In the genomic region with DNA sequence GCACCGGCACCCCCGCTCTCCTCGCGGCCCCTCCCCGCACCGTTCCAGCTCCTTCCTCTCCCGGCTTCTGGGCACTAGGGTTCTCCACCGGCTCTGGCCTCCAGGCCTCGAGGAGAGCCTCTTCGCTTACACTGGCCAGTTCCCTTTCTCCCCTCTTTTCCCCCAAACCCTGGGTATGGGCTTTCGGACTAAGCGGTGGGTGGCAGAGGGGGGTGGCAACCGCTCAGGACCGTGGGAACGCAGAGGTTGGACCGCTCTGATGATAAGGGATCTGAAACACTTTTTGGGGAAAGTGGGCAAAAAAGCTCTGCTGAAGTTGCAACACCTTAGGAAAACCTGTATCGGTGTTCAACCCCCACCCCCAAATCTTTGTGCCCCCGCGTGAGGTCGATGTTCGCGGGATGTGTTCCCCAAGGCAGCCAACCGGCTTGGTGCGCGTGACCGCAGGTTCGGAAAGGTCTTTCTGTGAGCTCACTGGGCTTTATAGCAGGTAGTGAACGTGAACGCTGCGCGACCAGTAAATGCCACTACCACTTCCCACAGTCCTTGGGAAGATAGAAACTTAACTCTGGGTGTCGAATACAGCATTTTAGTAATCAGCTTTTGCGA, we compare ENCODE assay signal across 8 mouse cellular contexts. TPM values are rescaled to one million over a fixed set of nuclear protein-coding genes. Genes with fewer than 3 reads are reported as not detected.
DNase-seq lines count a peak whose midpoint lies in the region; ATAC-seq and TF ChIP-seq lines count a peak whose summit lies in the region.

No protein-coding gene starts in this region.

- H3K27me3 ChIP-seq in neural tube, embryonic 11.5 days (ENCODE audit: control insufficient read depth, insufficient read depth, low read length), result no peaks in the 10 kb centered on the region
- H3K27me3 ChIP-seq in forebrain, embryonic 15.5 days, result no peaks in the 10 kb centered on the region
- no peaks in the 10 kb centered on the region for H3K27me3 ChIP-seq in hindbrain, postnatal 0 days (ENCODE audit: insufficient read depth, low read length)

- H3K4me3 ChIP-seq in neural tube, embryonic 11.5 days (ENCODE audit: low read depth, low read length), result peak overlapping the region; percentile 76
- H3K4me3 ChIP-seq in forebrain, embryonic 15.5 days, result peak overlapping the region; percentile 85
- peak overlapping the region; percentile 91 for H3K4me3 ChIP-seq in hindbrain, postnatal 0 days (ENCODE audit: low read length)

- H3K36me3 ChIP-seq in neural tube, embryonic 11.5 days (ENCODE audit: control insufficient read depth, insufficient read depth, low read length), result no peaks in the 10 kb centered on the region
- H3K36me3 ChIP-seq in forebrain, embryonic 15.5 days, result no peaks in the 10 kb centered on the region
- no peaks in the 10 kb centered on the region for H3K36me3 ChIP-seq in hindbrain, postnatal 0 days (ENCODE audit: insufficient read depth, low read length)

- peak overlapping the region; percentile 83 for H3K27ac ChIP-seq in neural tube, embryonic 11.5 days (ENCODE audit: low read depth, low read length)
- peak overlapping the region; percentile 72 for H3K27ac ChIP-seq in forebrain, embryonic 15.5 days (replicated peaks)
- H3K27ac ChIP-seq in hindbrain, postnatal 0 days, result peak overlapping the region; percentile 93

- H3K9ac ChIP-seq in neural tube, embryonic 11.5 days (ENCODE audit: low read length), result peak overlapping the region; percentile 92
- H3K9ac ChIP-seq in forebrain, embryonic 15.5 days (replicated peaks), result peak overlapping the region; percentile 86
- H3K9ac ChIP-seq in hindbrain, postnatal 0 days (replicated peaks; ENCODE audit: low read length), result peak overlapping the region; percentile 94

- TF ChIP-seq CTCF in hindbrain, postnatal 0 days (IDR thresholded peaks at IDR 0.05; ENCODE audit: low read depth), result no peak

- no peaks in the 10 kb centered on the region for H3K9me3 ChIP-seq in neural tube, embryonic 11.5 days (ENCODE audit: control insufficient read depth, low read length)
- H3K9me3 ChIP-seq in forebrain, embryonic 15.5 days, result no peaks in the 10 kb centered on the region
- no peaks in the 10 kb centered on the region for H3K9me3 ChIP-seq in hindbrain, postnatal 0 days (ENCODE audit: low read length)

- intact Hi-C loops in left cerebral cortex, postnatal 25 days (cut with DNase I), result loop anchor here (1.0 to 10.0 kb wide), 8 partner anchors 39 to 585 kb away; partner anchors contain the start of gene Rxylt1

- H3K4me2 ChIP-seq in neural tube, embryonic 11.5 days (ENCODE audit: low read depth), result peak overlapping the region; percentile 97
- H3K4me2 ChIP-seq in forebrain, embryonic 15.5 days (replicated peaks), result peak overlapping the region; percentile 98
- H3K4me2 ChIP-seq in hindbrain, postnatal 0 days (ENCODE audit: low read depth, low read length), result peak overlapping the region; percentile 94

- under 1% methylated on average over 33 of the region's 33 CpGs for WGBS in neural tube, embryonic 11.5 days
- under 1% methylated on average over 32 of the region's 33 CpGs for WGBS in forebrain, embryonic 15.5 days
- WGBS in hindbrain, postnatal 0 days, result under 1% methylated on average over 33 of the region's 33 CpGs

- 0 out of 2 replicates have a peak, but pooled peaks cover 4% of the 10 kb centered on the region for H3K4me1 ChIP-seq in neural tube, embryonic 11.5 days (ENCODE audit: control insufficient read depth, insufficient read depth, low read length)
- peaks cover 20% of the 10 kb centered on the region for H3K4me1 ChIP-seq in forebrain, embryonic 15.5 days
- H3K4me1 ChIP-seq in hindbrain, postnatal 0 days (ENCODE audit: insufficient read depth, low read length), result peaks cover 3% of the 10 kb centered on the region; the same call in 1 of the 2 replicates

- ATAC-seq in neural tube, embryonic 11.5 days (ENCODE audit: insufficient read depth, low FRiP score, low TSS enrichment), result no peak; the same call in none of the 2 replicates
- no peak; the same call in 1 of the 2 replicates for ATAC-seq in forebrain, embryonic 15.5 days (replicated peaks)
- no peak for ATAC-seq in hindbrain, postnatal 0 days
- peak; percentile 45 for ATAC-seq in megakaryocyte progenitor cell, adult 5-6 weeks (replicated peaks; ENCODE audit: poor library complexity)

- DNase-seq in neural tube, embryonic 11.5 days (ENCODE audit: low spot score), result no peak
- DNase-seq in neural tube, embryonic 10.5 days (ENCODE audit: extremely low spot score, low spot score), result no peak
- peak; percentile 9 for DNase-seq in c-Kit-positive CD71-negative TER-119-negative erythroid progenitor cells, embryonic 14.5 days (ENCODE audit: low read depth)
- DNase-seq in hindbrain, postnatal 0 days (ENCODE audit: low spot score), result peak; percentile 45
- peak; percentile 36 to 49 for DNase-seq in left cerebral cortex, postnatal 25 days (ENCODE audit: low spot score in 2 of 2)
- peak; percentile 26 to 49 for DNase-seq in thymus, adult 18-20 months

RNA-seq across cellular contexts. Expression of gene Ppm1h, which starts 1.0 kb away (rescaled TPM):
- 13.8 and 15.1 TPM in 2 replicates for polyA plus RNA-seq in neural tube, embryonic 11.5 days (2014; fragmentation: Nextera tagmentation; extraction: Ambion mirVana)
- 10.0 and 10.7 TPM in 2 replicates for polyA plus RNA-seq in forebrain, embryonic 15.5 days (2015; fragmentation: Nextera tagmentation; extraction: Ambion mirVana)
- 50.6 and 60.2 TPM in 2 replicates for total RNA-seq in hindbrain, postnatal 0 days (2014; rRNA removed)
- 50.3 and 54.9 TPM in 2 replicates for polyA plus RNA-seq in hindbrain, postnatal 0 days (2015; fragmentation: Nextera tagmentation; extraction: Ambion mirVana)
- total RNA-seq in left cerebral cortex, postnatal 25 days (2021), result 100 to 1,000 TPM in 1 of 2 experiments, 10 to 100 TPM in 1; 93.9 to 111 TPM
- 21.4 TPM in 2 replicates for total RNA-seq in megakaryocyte progenitor cell, adult 5-6 weeks (2015)
- total RNA-seq in megakaryocyte progenitor cell, adult 5-6 weeks (2017), result 21.1 and 28.5 TPM in 2 replicates

Comparison
In these comparisons a context has a peak if more than half of its experiments do, and no peak if none do; other contexts are left out.
1. DNase-seq: peak in c-Kit-positive CD71-negative TER-119-negative erythroid progenitor cells, embryonic 14.5 days (single experiment), hindbrain, postnatal 0 days (single experiment), left cerebral cortex, postnatal 25 days (2 of 2) and thymus, adult 18-20 months (2 of 2); none in neural tube, embryonic 11.5 days (single experiment) and neural tube, embryonic 10.5 days (single experiment).
2. Peak in every context shown above with its lines, with median percentiles within 50 percentile points of each other: H3K27ac ChIP-seq, H3K4me2 ChIP-seq, H3K4me3 ChIP-seq and H3K9ac ChIP-seq.